Comparison of ENCODE assay signal across 28 mouse cellular contexts in the genomic region with DNA sequence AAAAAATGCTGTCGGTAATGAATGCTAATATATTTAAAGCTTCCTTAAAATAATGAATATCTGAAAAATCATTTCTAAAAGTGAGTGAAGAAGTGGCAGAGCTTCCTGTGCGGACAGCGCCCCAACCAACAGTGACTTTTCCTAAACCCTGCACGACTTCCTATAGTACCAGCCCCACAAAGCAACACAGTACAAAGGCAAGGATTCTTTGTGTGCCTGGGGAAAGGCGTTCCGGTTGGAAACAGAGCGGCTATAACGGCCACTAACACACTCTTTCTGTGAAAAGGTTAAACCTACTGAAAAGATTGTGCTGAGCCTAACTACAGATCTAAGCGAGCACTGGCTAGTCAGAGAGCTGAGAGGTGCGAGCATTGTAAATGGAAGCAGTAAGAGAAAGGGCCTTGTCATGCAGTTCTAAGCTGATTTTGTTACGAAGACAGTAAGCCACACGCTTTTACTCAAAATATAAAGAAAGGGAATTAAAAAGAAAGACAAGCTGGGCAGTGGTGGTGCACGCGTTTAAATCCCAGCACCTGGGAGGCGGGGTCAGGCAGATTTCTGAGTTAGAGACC. TPM values are rescaled to one million over a fixed set of nuclear protein-coding genes. Genes with fewer than 3 reads are reported as not detected.
DNase-seq lines count a peak whose midpoint lies in the region; ATAC-seq lines count a peak whose summit lies in the region.
"Had no signal": no experiment of that assay in that cellular context is flagged by ENCODE, and none has a peak within 500 bp of the region (broad histone marks: within the 10 kb centered on the region; RNA-seq: fewer than 3 reads in every experiment).

No protein-coding gene starts in this region.

- no peak overlapping the region for H3K27ac ChIP-seq in hindbrain, embryonic 12.5 days
- H3K27ac ChIP-seq in hindbrain, embryonic 14.5 days = no peak overlapping the region
- H3K27ac ChIP-seq in hindbrain, embryonic 15.5 days (replicated peaks) = no peak overlapping the region
- H3K27ac ChIP-seq in neural tube, embryonic 13.5 days (replicated peaks) = no peak overlapping the region
- H3K27ac ChIP-seq: embryonic facial prominence, embryonic 15.5 days; gastrocnemius, adult 2 months; limb, embryonic 15.5 days had no signal

- H3K9me3 ChIP-seq in hindbrain, embryonic 12.5 days (replicated peaks) = no peaks in the 10 kb centered on the region
- no peaks in the 10 kb centered on the region for H3K9me3 ChIP-seq in hindbrain, embryonic 14.5 days (ENCODE audit: control insufficient read depth, low read length)
- H3K9me3 ChIP-seq in hindbrain, embryonic 15.5 days = no peaks in the 10 kb centered on the region
- no peaks in the 10 kb centered on the region for H3K9me3 ChIP-seq in neural tube, embryonic 13.5 days
- H3K9me3 ChIP-seq: embryonic facial prominence, embryonic 15.5 days; limb, embryonic 15.5 days; megakaryocyte, embryonic 14.5 days had no signal

- no peaks in the 10 kb centered on the region for H3K27me3 ChIP-seq in hindbrain, embryonic 12.5 days
- H3K27me3 ChIP-seq in hindbrain, embryonic 14.5 days (ENCODE audit: control insufficient read depth, insufficient read depth, low read length) = no peaks in the 10 kb centered on the region
- no peaks in the 10 kb centered on the region for H3K27me3 ChIP-seq in hindbrain, embryonic 15.5 days
- no peaks in the 10 kb centered on the region for H3K27me3 ChIP-seq in neural tube, embryonic 13.5 days
- H3K27me3 ChIP-seq: embryonic facial prominence, embryonic 15.5 days; limb, embryonic 15.5 days had no signal

- H3K4me2 ChIP-seq in hindbrain, embryonic 12.5 days (replicated peaks) = 0 out of 2 replicates have a peak overlapping the region, but pooled peaks have one; percentile 19
- no peak overlapping the region for H3K4me2 ChIP-seq in hindbrain, embryonic 14.5 days (replicated peaks)
- peak overlapping the region; percentile 24; the same call in 1 of the 2 replicates for H3K4me2 ChIP-seq in hindbrain, embryonic 15.5 days
- 0 out of 2 replicates have a peak overlapping the region, but pooled peaks have one; percentile 4 for H3K4me2 ChIP-seq in neural tube, embryonic 13.5 days
- H3K4me2 ChIP-seq: embryonic facial prominence, embryonic 15.5 days; limb, embryonic 15.5 days had no signal

- no peaks in the 10 kb centered on the region for H3K4me1 ChIP-seq in hindbrain, embryonic 12.5 days
- H3K4me1 ChIP-seq in hindbrain, embryonic 14.5 days (replicated peaks; ENCODE audit: control insufficient read depth, insufficient read depth, low read length) = no peaks in the 10 kb centered on the region
- H3K4me1 ChIP-seq in hindbrain, embryonic 15.5 days (replicated peaks) = no peaks in the 10 kb centered on the region
- no peaks in the 10 kb centered on the region for H3K4me1 ChIP-seq in neural tube, embryonic 13.5 days (replicated peaks)
- H3K4me1 ChIP-seq: embryonic facial prominence, embryonic 15.5 days; limb, embryonic 15.5 days; megakaryocyte, embryonic 14.5 days had no signal

- no peaks in the 10 kb centered on the region for H3K36me3 ChIP-seq in hindbrain, embryonic 12.5 days
- no peaks in the 10 kb centered on the region for H3K36me3 ChIP-seq in hindbrain, embryonic 14.5 days (replicated peaks; ENCODE audit: control insufficient read depth, insufficient read depth)
- H3K36me3 ChIP-seq in hindbrain, embryonic 15.5 days = no peaks in the 10 kb centered on the region
- no peaks in the 10 kb centered on the region for H3K36me3 ChIP-seq in neural tube, embryonic 13.5 days
- H3K36me3 ChIP-seq: embryonic facial prominence, embryonic 15.5 days; limb, embryonic 15.5 days had no signal

- WGBS in hindbrain, embryonic 12.5 days = 37% methylated on average over 15 of the region's 15 CpGs
- 29% methylated on average over 15 of the region's 15 CpGs for WGBS in hindbrain, embryonic 14.5 days
- 36% methylated on average over 15 of the region's 15 CpGs for WGBS in hindbrain, embryonic 15.5 days
- 30% methylated on average over 15 of the region's 15 CpGs for WGBS in neural tube, embryonic 13.5 days

- H3K4me3 ChIP-seq in hindbrain, embryonic 12.5 days = no peak overlapping the region
- H3K4me3 ChIP-seq in hindbrain, embryonic 14.5 days (replicated peaks; ENCODE audit: low read length) = no peak overlapping the region
- no peak overlapping the region for H3K4me3 ChIP-seq in hindbrain, embryonic 15.5 days
- no peak overlapping the region for H3K4me3 ChIP-seq in neural tube, embryonic 13.5 days
- H3K4me3 ChIP-seq: embryonic facial prominence, embryonic 15.5 days; gastrocnemius, adult 2 months; limb, embryonic 15.5 days; megakaryocyte, embryonic 14.5 days had no signal

- H3K9ac ChIP-seq in hindbrain, embryonic 12.5 days = no peak overlapping the region
- H3K9ac ChIP-seq in hindbrain, embryonic 14.5 days = no peak overlapping the region
- H3K9ac ChIP-seq in hindbrain, embryonic 15.5 days = no peak overlapping the region
- H3K9ac ChIP-seq in neural tube, embryonic 13.5 days = no peak overlapping the region
- H3K9ac ChIP-seq: embryonic facial prominence, embryonic 15.5 days; limb, embryonic 15.5 days had no signal

- no peak for DNase-seq in hindbrain, embryonic 14.5 days (ENCODE audit: low spot score)
- peak; percentile 8 for DNase-seq in embryo, embryonic 9.5 days (ENCODE audit: extremely low spot score)
- no peak for DNase-seq in adrenal gland, adult (ENCODE audit: inconsistent age in 2 of 2, low spot score in 1 of 2)
- DNase-seq: adrenal gland, postnatal 36 days; B cell, adult 2 months; cerebellum, adult 8-10 months; gastrocnemius, adult 2 months; heart, postnatal 14 days; kidney, adult 9 months; kidney, postnatal 36 days; lung, postnatal 14 days; thymus, adult 18-20 months had no signal

- ATAC-seq in hindbrain, embryonic 12.5 days (ENCODE audit: low FRiP score) = no peak
- ATAC-seq in hindbrain, embryonic 14.5 days (ENCODE audit: low FRiP score) = no peak
- no peak for ATAC-seq in hindbrain, embryonic 15.5 days (ENCODE audit: low FRiP score, low read depth)
- ATAC-seq in neural tube, embryonic 13.5 days (ENCODE audit: low read depth) = no peak
- no peak for ATAC-seq in megakaryocyte-erythroid progenitor cell, adult 5-6 weeks (replicated peaks; ENCODE audit: low FRiP score, low TSS enrichment, poor library complexity, severe bottlenecking)
- ATAC-seq: activated CD4-positive, CD25-positive, alpha-beta regulatory T cell, adult 4 months; Patski had no signal

RNA-seq across cellular contexts. Expression of gene 4930522H14Rik, which starts 0.8 kb away (rescaled TPM):
- polyA plus RNA-seq in hindbrain, embryonic 12.5 days (2016; fragmentation: Nextera tagmentation; extraction: Ambion mirVana) = not detected in 2 replicates
- polyA plus RNA-seq in hindbrain, embryonic 14.5 days (2014; fragmentation: Nextera tagmentation; extraction: Ambion mirVana) = not detected in 2 replicates
- not detected in 2 replicates for polyA plus RNA-seq in hindbrain, embryonic 15.5 days (2015; fragmentation: Nextera tagmentation; extraction: Ambion mirVana)
- polyA plus RNA-seq in neural tube, embryonic 13.5 days (2015; fragmentation: Nextera tagmentation; extraction: Ambion mirVana) = not detected in 2 replicates
- total RNA-seq in megakaryocyte-erythroid progenitor cell, adult 5-6 weeks (2014; fragmentation: Nextera tagmentation) = not detected in 2 replicates
- not detected in 2 replicates for total RNA-seq in megakaryocyte-erythroid progenitor cell, adult 5-6 weeks (2017)
- total RNA-seq: adrenal gland, postnatal 36 days; common myeloid progenitor, adult 5-6 weeks; gastrocnemius, adult 2 months; heart, postnatal 14 days; layer of hippocampus, postnatal 10 days; left cerebral cortex, postnatal 10 days had no signal
- polyA plus RNA-seq: activated CD4-positive, CD25-positive, alpha-beta regulatory T cell, adult 4 months; embryonic facial prominence, embryonic 15.5 days; intestine, embryonic 14.5 days; limb, embryonic 15.5 days; liver, embryonic 16.5 days; neural tube, embryonic 14.5 days; Patski; urinary bladder, adult 2 months had no signal

RNA-seq across cellular contexts. Expression of gene Rnf11, which starts 45.8 kb away (rescaled TPM):
- 68.2 and 75.6 TPM in 2 replicates for polyA plus RNA-seq in hindbrain, embryonic 12.5 days (2016; fragmentation: Nextera tagmentation; extraction: Ambion mirVana)
- polyA plus RNA-seq in hindbrain, embryonic 14.5 days (2014; fragmentation: Nextera tagmentation; extraction: Ambion mirVana) = 99.2 and 114 TPM in 2 replicates
- 65.5 and 67.3 TPM in 2 replicates for polyA plus RNA-seq in hindbrain, embryonic 15.5 days (2015; fragmentation: Nextera tagmentation; extraction: Ambion mirVana)
- polyA plus RNA-seq in neural tube, embryonic 13.5 days (2015; fragmentation: Nextera tagmentation; extraction: Ambion mirVana) = 66.7 and 72.5 TPM in 2 replicates
- 12.0 and 14.0 TPM in 2 replicates for total RNA-seq in megakaryocyte-erythroid progenitor cell, adult 5-6 weeks (2014; fragmentation: Nextera tagmentation)
- 19.0 and 27.8 TPM in 2 replicates for total RNA-seq in megakaryocyte-erythroid progenitor cell, adult 5-6 weeks (2017)
